Mouse (Mus musculus) urinary bladder, postnatal 10 days (tissue): Measurements from ENCODE around the gene Sell.
"Not testable (repeated sequence)": the region's sequence is repeated elsewhere in the genome, so short reads cannot be mapped to it uniquely, and the experiment has no call there.

Experiments
- DNase-seq: peaks from one replicate; pipeline ENCODE4 v3.0.0; 2022; ENCODE audit warnings: low spot score

Sell gene

GRCm38 (mm10) chr1:164061925-164062324 lies at the start of gene Sell:
Gene Sell, plus strand, starts transcription at chr1:164061982.
- DNase-seq, result no peak

- no peak for DNase-seq
Observed at GRCm38 (mm10) chr1:164014616-164015015, 47.2 kb upstream of the Sell start.

- no peak for DNase-seq
Observed at GRCm38 (mm10) chr1:164018221-164018896, 43.4 kb upstream of the Sell start.

- DNase-seq, result no peak
Observed at GRCm38 (mm10) chr1:164019789-164020188, 42.0 kb upstream of the Sell start.

- not testable (repeated sequence) for DNase-seq
Observed at GRCm38 (mm10) chr1:164020746-164021145, 41.0 kb upstream of the Sell start.

GRCm38 (mm10) chr1:164022106-164022505 lies 39.7 kb upstream of the Sell start:
- DNase-seq, result not testable (repeated sequence)

- no peak for DNase-seq
Observed at GRCm38 (mm10) chr1:164025685-164026084, 36.1 kb upstream of the Sell start.

- no peak for DNase-seq
Observed at GRCm38 (mm10) chr1:164027416-164027815, 34.4 kb upstream of the Sell start.

GRCm38 (mm10) chr1:164040385-164041135 lies 21.2 kb upstream of the Sell start:
- DNase-seq, result no peak

GRCm38 (mm10) chr1:164043549-164043948 lies 18.2 kb upstream of the Sell start:
- no peak for DNase-seq

GRCm38 (mm10) chr1:164047934-164048333 lies 13.8 kb upstream of the Sell start, which contains the start of gene Sele:
Gene Sele, plus strand, starts transcription at chr1:164048234.
- no peak for DNase-seq

GRCm38 (mm10) chr1:164053561-164053960 lies 8.2 kb upstream of the Sell start:
- no peak for DNase-seq

GRCm38 (mm10) chr1:164054800-164055199 lies 7.0 kb upstream of the Sell start:
- DNase-seq, result no peak

GRCm38 (mm10) chr1:164060071-164060470 lies 1.7 kb upstream of the Sell start:
- DNase-seq, result no peak

GRCm38 (mm10) chr1:164061278-164061677 lies 504 bp upstream of the Sell start:
- no peak for DNase-seq

GRCm38 (mm10) chr1:164062856-164063255 lies 1.1 kb downstream of the Sell start:
- no peak for DNase-seq

GRCm38 (mm10) chr1:164063745-164064144 lies 2.0 kb downstream of the Sell start:
- no peak for DNase-seq

- DNase-seq, result no peak
Observed at GRCm38 (mm10) chr1:164069261-164069660, 7.5 kb downstream of the Sell start.

GRCm38 (mm10) chr1:164070461-164070860 lies 8.7 kb downstream of the Sell start:
- DNase-seq, result no peak

- DNase-seq, result no peak
Observed at GRCm38 (mm10) chr1:164071111-164071510, 9.3 kb downstream of the Sell start.

- no peak for DNase-seq
Observed at GRCm38 (mm10) chr1:164072001-164072400, 10.2 kb downstream of the Sell start.

GRCm38 (mm10) chr1:164073091-164073490 lies 11.3 kb downstream of the Sell start:
- no peak for DNase-seq

GRCm38 (mm10) chr1:164073803-164074202 lies 12.0 kb downstream of the Sell start:
- no peak for DNase-seq
